Mouse (Mus musculus) duodenum, adult 2 months (tissue): ENCODE measurements around the gene Rnf216. TPM values are rescaled to one million over a fixed set of nuclear protein-coding genes. Genes with fewer than 3 reads are reported as not detected.

Source experiments
- polyA plus RNA-seq: library from polyadenylated mRNA; depleted of rRNA; stranded (reverse); fragments of >200 nt; gene quantifications from 2 replicates; pipeline ENCODE4 v1.2.3, GENCODE M21; 2012; ENCODE audit warnings: low replicate concordance; rRNA removed

Rnf216 gene
- 18.3 and 22.1 TPM in 2 replicates for polyA plus RNA-seq

GRCm38 (mm10) chr5:143112281-143113246 is at the start of gene Rnf216:
Rnf216 (minus strand) TSS chr5:143112994.

GRCm38 (mm10) chr5:143147481-143147880 is 34.7 kb upstream of the Rnf216 start, which contains the start of gene Olfr718-ps1:
Olfr718-ps1 (minus strand) TSS chr5:143147581.

GRCm38 (mm10) chr5:142959576-142960556 is 152.9 kb downstream of the Rnf216 start, which contains the start of gene Fscn1:
Fscn1 (plus strand) TSS chr5:142960343.

Other genes starting within 250 kb of the Rnf216 start
- 21.3 and 23.6 TPM in 2 replicates for gene Fbxl18, start 217.6 kb downstream of the Rnf216 start, polyA plus RNA-seq
- 5,034 and 11,242 TPM in 2 replicates for gene Actb, start 206.2 kb downstream of the Rnf216 start, polyA plus RNA-seq
- gene Fscn1, start 152.7 kb downstream of the Rnf216 start, polyA plus RNA-seq: 9.2 and 14.1 TPM in 2 replicates
- not detected in 2 replicates for gene Olfr718-ps1, start 34.6 kb upstream of the Rnf216 start, polyA plus RNA-seq
- 0.70 and 1.4 TPM in 2 replicates for gene Rbak, start 67.8 kb upstream of the Rnf216 start, polyA plus RNA-seq
- gene Spdye4b, start 68.0 kb upstream of the Rnf216 start, polyA plus RNA-seq: not detected in 2 replicates
- not detected in 2 replicates for gene Spdye4a, start 113.9 kb upstream of the Rnf216 start, polyA plus RNA-seq
- 1.6 and 2.0 TPM in 2 replicates for gene Zfp12, start 122.2 kb upstream of the Rnf216 start, polyA plus RNA-seq
- 2.8 and 3.0 TPM in 2 replicates for gene Zfp316, start 157.0 kb upstream of the Rnf216 start, polyA plus RNA-seq
- gene Zfp853, start 180.6 kb upstream of the Rnf216 start, polyA plus RNA-seq: 0.13 and 0.36 TPM in 2 replicates
- 25.7 and 28.4 TPM in 2 replicates for gene E130309D02Rik, start 202.4 kb upstream of the Rnf216 start, polyA plus RNA-seq
- 41.7 and 49.0 TPM in 2 replicates for gene Zdhhc4, start 216.3 kb upstream of the Rnf216 start, polyA plus RNA-seq
- 0.04 and 0.08 TPM in 2 replicates for gene Grid2ip, start 244.3 kb upstream of the Rnf216 start, polyA plus RNA-seq